Mouse (Mus musculus): ENCODE data around the gene BC016579.

- TF ChIP-seq CTCF (IDR thresholded peaks at IDR 0.05; ENCODE audit: extremely low read depth, insufficient read depth, insufficient read length, insufficient replicate concordance) = no peak
- TF ChIP-seq POLR2A (IDR thresholded peaks at IDR 0.05; ENCODE audit: low read depth, low read length) = no peak
These were observed 58.4 kb downstream of the BC016579 start for GRCm38 (mm10) chr16:45595494-45595893.
